Mouse (Mus musculus) gastrocnemius, postnatal 36 days (tissue): ENCODE data around the gene Ano10. TPM values are rescaled to one million over a fixed set of nuclear protein-coding genes. Genes with fewer than 3 reads are reported as not detected.
A peak's percentile ranks its signal among the peaks of the same experiment; 100 is the strongest.

Experiments
- DNase-seq, 2 experiments: peaks; one replicate each; pipeline ENCODE4 v3.0.0; 2022
- intact Hi-C: fragments of 180-260 bp; cut with DNase I; formaldehyde crosslinking; loops from one replicate; pipeline ENCODE4 v1.15.1; 2025
- total RNA-seq, 2 experiments: library from RNA; stranded (reverse); gene quantifications; 2 replicates each; pipeline ENCODE4 v1.2.3; 2021

The Ano10 gene
- total RNA-seq, 2 experiments from 2014 or later, result 43.7 to 44.0 TPM

DNA sequence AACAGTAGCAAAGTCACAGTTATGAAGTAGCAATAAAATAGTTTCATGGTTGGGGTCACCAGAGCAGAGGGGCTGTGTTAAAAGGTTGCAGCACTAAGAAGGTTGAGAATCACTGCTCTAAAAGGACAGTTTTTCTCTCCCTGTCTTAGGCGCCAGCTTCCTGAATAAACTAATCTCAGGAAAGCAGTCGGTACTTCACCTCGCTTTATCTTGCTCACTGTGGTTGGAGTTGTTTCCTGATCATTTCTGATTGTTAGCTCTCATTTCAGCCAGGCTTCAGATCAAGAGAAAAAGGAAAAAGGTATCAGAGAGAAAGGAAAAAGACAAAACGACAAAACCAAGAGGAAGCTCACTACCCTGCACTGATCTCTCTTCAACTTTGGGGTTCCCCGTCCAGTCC, 1.9 kb upstream of the Ano10 start:
- intact Hi-C loops, result no loop called here

DNA sequence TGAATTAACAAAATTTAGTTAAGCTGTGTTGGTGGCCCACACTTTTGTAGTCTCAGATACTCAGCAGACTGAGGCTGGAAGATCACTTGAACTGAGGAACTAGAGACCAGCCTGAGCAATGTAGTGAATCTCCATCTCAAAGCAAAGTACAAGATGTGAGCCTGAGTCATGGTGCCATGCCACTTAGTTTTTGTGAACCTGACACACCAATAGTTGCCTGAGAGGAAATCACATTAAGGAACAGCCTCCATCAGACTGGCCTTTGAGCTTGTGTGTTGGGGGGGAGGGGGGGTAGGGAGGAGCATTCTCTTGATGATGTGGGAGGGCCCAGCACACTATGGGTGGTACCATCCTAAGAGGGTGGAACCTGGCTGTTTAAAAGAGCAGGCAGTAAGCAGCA, 1.2 kb upstream of the Ano10 start:
- DNase-seq, result no peak
- intact Hi-C loops, result no loop called here

More for the DNA sequence above, 1.9 kb upstream of the Ano10 start:
- no peak for DNase-seq

DNA sequence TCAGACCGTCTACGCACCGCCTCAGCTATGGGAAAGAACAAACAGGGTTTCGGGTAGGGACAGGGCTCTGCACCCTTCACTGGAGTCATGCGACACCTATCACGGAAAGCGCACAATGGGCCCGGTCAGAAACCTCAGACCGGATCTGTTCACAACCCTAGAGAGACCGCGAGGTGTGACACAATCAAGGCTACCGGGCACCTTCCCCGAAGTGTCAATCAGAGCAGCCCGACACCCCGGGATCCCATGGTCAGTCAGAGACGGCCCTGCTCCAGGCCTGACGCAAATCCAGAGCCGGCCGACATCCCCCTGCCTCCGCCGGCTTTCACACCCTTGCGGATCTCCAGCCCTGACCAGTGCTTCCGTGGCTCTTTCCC, 370 bp downstream of the Ano10 start:
- intact Hi-C loops, result no loop called here
- no peak for DNase-seq

DNA sequence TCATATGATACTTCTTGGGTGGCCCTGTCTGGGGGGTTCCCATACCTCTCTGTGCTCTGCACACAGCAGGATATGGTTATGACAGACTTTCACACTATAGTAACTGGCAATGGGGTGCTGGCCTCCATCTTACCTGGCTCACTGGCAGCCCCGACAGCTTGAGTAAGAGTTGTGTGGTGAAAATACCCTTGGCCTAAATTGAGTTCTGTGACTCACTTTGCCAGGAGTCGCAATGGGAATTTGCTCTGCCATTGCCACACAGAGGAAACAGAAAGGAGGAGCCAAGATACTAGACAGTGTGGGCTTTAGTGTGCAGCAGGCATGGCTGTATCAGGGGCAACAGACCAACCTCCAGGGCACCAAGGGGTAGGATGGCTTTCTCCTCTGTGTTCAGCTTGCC, 4.0 kb downstream of the Ano10 start:
- intact Hi-C loops, result no loop called here
- DNase-seq, result peak in 1 of 2 experiments; percentile 7

DNA sequence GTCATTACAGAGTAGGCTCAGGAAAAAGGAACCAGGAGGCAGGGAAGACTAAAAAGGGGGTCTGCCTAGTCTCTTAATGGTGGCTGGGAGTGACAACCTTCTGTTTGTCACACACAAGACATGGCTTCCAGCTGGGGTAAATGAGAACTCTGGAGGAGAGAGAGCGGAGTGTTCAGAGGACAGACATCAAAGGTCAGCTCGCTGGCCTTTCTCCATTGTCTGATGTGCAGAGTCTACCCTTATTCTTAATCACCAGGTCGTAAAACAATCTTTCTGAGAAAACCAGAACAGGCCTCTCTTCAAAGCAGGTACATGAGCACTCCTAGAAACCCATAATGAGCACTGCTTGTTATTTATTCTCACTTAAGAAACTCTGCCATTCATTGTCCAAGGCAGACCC, 5.8 kb downstream of the Ano10 start:
- intact Hi-C loops, result no loop called here
- no peak for DNase-seq

DNA sequence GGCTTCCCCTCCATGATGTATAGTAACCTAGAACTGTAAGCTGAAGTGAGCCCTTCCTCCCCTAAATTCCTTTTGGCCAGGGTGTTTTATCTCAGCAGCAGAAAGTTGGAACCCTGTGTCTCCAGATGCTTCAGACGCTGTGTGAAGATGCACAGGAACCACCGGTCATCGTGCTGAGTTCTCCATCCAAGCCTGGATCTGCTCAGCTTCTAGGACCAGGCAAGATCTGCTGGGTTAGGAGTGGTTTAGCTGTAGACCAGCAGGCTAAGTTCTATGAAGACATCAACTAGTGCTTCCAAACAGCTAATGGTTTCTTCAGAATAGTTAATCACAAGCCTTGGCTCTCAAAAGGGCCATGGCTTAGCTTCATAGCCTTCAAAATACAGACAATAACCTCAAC, 6.7 kb downstream of the Ano10 start:
- intact Hi-C loops, result no loop called here
- DNase-seq, result no peak

DNA sequence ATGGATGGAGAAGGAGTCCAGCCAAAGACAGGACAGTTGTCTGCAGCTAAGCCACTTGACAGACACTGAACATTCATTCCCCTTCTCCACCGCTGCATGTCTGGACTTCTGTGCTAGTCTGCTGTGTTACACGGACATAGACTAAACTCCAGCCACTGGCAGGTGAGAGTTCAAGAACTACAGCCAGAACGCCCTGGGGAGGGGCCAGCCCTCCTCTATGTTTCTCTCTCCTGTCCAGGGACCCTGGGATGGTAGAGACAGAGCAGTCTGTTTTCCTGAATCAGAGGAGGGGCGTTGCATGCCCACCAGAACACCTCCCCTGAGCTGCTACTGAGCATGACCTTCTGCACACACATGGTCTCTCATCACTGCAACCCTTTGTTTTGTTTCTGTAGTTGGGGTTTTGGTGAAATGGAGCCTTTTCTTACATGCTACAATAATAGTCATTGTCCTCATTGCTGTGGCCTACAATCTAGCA, 8.4 kb downstream of the Ano10 start:
- peak in 1 of 2 experiments; percentile 7 for DNase-seq
- intact Hi-C loops, result no loop called here

DNA sequence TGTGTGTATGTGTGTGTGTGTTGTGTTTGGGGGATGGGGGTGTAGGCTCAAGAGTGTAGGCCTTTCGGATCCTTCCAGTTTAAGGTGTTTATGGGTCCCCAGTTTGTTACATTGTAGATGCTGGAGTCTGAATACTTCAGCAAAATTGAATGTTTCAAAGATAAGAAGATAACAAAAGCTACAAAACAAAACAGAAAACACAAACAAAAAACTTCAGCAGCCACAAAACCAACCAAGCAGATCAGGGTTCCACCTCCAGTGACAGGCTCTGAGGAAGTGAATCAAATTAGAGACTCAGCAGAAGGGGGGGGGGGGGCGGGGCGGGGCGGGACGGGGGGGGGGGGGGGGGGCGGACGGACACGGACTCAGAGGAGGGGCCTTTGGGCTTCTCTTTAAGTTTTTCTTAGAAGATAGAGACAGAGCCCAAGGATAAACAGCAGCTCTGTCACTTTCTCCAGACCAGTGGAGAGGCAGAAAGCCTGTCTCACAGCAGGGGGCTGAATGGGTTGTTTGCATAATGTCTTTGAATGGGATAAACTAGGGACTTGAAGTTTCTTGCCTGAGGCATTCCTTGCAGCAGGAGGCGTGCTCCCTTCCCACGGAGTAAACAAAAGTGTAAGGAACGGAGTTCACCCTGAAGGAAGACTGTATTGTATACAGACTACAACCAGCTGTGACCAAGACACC, 8.9 kb downstream of the Ano10 start:
- peak in 1 of 2 experiments; percentile 6 for DNase-seq
- intact Hi-C loops, result no loop called here

DNA sequence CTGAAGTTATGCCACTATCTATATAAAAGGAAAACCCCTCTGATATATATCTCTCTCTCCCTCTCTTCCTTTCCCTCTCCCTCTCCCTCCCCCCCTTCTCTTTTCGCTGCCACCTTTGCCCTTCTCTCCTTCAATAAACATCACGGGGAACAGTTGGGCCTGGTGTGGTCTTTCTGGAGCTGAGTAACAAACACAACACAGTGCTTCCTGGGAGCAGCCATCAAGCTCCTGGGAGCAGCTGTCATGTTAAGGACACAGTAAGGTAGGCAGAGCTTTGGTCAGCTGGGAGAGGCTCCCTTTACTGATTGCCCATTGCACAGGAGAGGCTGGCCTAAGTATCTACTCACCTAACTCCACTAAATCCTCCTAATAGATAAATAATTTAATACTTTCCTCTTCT, 9.5 kb downstream of the Ano10 start:
- no peak for DNase-seq
- intact Hi-C loops, result no loop called here

DNA sequence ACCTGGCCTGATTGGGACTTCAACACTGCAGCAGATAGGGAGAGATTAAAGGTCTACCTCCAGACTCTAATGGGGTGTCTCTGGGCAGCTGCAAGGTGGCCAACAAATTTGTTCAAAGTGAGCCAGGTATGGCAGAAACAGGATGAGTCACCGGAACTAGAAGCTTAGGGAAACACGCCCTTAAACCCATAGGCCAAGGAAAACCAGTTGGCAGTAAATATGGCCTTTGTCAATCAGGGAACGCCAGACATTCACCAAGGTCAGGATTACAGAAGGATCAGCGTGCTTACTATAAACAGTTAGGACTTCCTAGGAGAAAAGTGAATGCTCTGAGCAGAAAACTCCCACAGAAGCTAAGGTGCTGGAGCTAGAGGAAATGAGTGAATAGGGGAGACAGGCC, 13.2 kb downstream of the Ano10 start:
- intact Hi-C loops, result no loop called here
- peak in 1 of 2 experiments; percentile 6 for DNase-seq

DNA sequence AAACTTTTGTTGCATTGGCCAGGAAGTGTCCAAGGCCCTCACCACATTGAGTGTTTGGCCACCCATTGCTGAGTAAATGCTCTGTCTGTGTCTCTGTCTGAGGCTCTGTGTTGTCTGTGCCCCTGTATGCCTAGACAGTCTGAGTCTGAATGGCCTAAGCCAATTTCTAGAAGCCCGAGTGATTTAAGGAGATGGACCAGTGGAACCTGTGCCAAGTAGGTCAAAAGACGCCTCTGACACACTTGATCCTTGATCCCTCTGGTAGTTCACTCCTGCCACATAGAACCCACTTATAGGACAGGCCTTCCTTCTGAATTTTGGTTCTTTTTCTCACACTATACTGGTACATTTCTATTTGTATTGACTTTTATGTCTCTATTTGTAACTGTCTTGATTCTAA, 17.6 kb downstream of the Ano10 start:
- intact Hi-C loops, result no loop called here
- DNase-seq, result no peak

DNA sequence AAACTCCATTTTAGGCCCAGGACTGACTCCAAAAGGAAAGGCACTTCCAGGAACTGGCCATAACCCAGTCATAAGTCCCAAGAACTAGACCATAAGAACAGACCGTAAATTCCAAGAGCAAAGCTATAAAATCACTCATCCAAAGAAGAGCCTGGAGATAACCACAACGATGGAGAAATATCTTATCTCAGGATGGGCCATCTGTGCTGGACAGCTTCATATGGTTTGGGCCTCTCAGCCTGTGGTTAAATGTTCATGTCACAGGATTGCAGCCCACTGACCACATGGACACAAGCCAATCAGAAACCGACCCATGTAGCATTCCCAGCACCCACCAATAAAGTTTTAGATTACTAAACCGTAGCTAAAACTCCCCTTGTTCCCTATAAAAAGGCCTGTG, 18.1 kb downstream of the Ano10 start:
- intact Hi-C loops, result no loop called here
- no peak for DNase-seq

DNA sequence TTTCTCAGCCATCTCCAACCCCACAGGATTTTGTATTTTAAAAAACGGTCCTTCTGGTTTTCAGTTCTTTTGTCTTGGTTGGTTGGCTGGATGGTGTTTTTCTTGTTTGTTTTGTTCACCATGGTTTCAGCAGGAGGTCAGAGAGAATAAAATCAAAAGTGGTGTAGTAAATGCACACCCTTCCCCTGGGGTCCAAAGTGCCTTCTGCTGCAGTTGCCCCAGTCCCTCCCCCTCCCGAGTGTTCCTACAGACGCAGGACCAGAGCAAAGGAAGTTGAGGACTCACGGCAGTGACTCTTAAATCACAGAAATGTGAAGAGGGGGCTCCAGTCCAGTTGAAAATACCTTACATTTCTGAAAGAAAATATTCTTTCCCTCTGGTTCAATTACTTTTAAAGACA, 19.9 kb downstream of the Ano10 start:
- intact Hi-C loops, result no loop called here
- DNase-seq, result no peak

DNA sequence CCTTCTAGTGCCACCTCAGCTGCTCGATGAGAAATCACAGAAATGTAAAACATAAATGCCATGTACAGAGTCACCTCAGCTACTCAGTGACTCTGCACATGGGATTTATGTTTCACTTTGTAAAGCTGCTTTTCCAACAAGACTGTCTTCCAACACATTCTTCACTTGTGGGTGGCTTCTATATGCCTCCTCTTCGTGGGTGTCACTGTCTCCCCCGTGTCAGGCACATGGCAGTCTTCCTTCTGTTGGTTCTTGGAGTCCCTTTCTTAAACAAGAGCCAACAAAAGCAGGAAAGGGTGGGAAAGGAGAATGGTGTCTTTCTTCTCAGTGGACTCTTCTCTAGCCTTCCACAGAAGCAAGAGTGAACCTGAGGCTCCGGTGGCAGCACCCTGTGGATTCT, 20.3 kb downstream of the Ano10 start:
- DNase-seq, result no peak
- intact Hi-C loops, result no loop called here

DNA sequence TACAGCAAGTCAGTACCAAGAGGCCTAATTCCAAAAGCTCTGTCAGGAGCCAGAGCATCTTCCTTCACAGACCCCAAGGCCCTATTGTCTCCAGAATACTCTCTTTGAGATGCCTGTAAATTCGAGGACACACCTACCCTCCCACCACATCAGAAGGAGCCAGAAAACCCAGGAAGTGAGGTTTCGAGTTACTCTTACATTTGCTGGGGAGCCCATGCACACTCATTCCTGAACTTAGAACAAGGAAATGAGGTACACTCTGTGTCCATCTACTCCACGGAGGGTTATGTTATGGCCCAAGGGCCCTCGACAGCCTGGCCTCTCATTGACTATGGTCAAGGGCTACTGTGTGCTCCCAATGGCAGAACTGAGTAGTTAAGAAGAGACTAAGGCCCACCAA, 22.4 kb downstream of the Ano10 start:
- intact Hi-C loops, result no loop called here

DNA sequence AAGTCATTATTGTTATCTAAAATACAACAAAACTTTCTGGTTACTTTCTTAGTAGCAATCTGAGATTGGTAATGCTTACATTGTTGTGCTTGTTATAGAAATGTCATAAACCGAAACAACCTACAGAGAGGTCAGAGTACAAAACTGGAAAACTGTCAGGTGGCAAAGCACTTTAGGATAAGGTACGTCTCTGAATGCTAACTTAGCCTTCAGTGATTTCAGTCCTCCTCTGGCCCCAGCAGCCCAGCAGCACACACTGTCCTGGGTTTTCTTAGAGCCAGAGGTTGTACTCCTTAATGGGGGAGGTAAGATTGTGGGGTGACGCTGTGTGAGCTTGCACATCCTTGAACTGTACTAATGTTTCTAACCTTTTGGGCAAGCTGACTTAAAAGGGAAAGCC, 22.9 kb downstream of the Ano10 start:
- intact Hi-C loops, result no loop called here

More for the DNA sequence above, 22.4 kb downstream of the Ano10 start:
- DNase-seq, result no peak

DNA sequence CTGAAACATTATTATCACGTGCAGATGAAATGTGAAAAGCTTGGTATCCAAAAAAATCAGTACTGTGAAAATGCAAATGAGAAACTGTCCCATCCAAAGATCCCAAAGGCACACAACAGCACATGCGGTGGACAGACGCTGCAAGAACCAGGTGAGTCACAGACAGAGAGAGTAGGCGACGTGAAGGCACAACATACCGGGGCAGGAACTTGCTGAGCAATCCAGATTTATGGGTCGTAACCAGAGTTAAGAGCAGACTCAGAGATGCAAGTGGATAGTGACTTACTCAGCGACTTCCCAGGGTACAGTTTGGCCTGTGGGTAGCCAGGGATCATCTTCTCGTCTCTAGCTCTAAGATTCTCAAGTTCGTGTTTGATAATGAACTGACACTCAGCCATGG, 23.3 kb downstream of the Ano10 start:
- intact Hi-C loops, result no loop called here
- DNase-seq, result no peak

More for the DNA sequence above, 22.9 kb downstream of the Ano10 start:
- no peak for DNase-seq

DNA sequence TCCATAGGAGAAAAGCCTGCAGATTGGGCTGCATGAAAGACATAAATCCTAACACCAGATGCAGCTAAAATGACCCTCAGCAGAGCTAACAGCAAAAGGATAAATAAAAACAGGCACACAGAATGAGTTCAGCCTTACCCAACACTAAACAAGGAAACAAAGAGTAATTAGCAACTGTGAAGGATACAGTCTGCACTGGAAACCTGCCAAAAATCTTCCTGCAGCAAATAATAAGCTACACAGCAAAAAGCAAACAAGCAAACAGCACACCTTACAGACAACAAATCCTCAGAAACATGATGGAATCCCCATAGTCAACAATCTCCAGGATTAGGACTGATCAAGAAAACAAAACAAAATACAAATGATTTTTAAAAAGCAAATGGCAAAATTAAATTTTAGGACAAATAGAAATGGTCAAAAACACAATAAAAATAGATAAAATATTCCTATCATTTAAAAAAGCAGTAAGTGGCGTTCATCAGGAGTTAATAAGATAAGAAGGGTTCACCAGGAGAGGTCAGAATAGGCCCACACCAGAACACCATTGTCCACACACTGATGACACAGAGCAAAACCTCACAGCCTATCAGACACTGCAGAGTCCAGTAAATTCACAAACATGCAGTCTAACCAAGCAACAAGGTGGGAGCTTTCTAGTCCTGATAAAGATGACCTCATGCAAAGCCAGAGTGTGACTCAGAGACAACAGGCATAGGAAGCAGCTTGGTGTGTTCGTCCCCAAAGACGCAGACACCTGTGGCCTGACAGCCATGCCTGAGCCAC, 24.8 kb downstream of the Ano10 start:
- DNase-seq, result no peak
- intact Hi-C loops, result no loop called here

DNA sequence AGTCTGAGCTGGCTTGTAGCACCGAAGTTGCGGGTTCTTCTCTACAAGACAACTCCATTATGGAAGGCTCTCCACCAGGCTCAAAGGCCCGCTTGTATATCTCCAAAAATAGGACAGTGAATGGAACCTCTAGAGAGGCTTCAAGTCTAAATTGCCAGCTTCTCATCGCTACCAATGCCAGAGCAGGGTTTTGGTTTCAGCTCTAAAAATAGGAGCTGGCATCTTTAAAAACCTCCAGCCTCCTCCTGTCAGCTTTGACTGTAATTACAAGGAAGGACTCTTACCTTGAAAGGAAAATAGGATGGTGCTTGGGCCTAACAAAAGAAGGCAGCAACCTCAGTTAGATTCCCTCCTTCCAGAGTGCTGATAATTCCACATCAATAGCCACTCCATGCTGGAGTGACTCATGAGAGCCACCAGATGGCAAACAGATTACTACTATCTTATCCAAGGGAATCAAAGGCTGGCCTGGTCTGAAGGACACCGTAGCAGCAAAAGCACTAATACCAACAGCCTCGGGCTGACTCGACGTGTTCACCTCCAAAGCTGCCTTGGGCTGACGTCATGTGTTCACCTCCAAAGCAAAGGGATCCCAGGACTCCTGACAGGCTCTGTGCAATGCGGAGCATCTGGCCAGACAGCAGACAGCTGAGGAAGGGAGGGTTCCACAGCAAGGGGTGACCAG, 28.6 kb downstream of the Ano10 start:
- intact Hi-C loops, result no loop called here
- DNase-seq, result no peak

DNA sequence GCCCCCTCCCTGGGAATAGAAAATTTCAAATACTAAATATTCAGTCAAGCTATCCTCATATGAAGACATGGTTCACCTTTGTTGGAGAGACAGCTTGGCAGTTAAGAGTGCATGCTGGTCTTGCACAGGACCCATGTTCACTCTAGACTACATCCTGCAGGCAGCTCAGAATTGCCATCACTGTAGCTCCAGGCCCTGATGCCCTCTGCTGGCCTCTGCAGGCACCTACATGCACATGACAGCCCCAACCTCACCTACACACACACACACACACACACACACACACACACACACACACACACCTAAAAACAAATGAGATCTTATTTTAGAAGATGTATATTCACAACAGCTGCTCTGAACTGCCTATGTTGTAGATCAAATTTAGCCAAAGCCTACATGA, 31.1 kb downstream of the Ano10 start:
- DNase-seq, result no peak
- intact Hi-C loops, result no loop called here

DNA sequence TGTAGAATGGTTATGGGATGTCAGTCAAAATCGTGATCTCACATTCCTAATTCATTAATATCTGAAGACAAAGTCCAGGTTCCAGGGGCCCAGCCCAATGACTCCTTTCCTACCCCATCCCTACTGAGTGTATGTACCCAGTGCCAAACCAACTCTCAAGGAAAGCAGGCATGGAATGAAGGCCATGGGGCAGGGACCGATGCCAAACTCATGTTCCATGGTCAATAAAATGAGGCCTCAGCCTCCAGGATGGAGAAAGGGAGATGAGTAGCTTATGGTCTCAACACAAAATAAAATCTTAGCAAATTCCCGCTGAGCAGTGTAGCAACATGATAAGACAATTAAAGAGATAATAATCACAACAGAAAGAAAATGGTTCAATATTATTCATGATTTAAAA, 39.8 kb downstream of the Ano10 start:
- intact Hi-C loops, result no loop called here
- DNase-seq, result no peak

DNA sequence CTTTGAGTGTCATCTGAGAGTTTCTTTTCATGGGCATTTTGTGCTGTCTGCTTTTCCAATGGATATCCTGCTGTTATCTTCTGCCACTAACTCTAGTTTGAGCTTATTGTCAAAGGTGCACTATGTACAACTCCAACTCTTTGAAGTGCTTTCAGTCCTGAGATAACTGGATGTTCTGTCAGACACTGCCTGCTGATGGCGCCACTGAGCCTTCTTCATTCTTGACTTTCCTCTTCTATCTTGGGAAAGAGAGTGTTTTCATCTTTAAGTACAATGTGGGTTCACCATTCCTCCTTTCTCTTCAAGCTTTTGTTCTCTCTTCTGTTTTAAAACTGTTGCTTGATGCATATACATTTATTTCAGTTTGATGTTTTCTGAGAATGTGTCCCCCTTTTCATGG, 42.1 kb downstream of the Ano10 start:
- DNase-seq, result no peak
- intact Hi-C loops, result no loop called here
